Mouse (Mus musculus): ENCODE results near the gene Ccdc13.

GRCm38 (mm10) chr9:121881301-121881700 is 42.0 kb upstream of the Ccdc13 start:
- TF ChIP-seq CTCF (IDR thresholded peaks at IDR 0.05; ENCODE audit: control insufficient read depth, insufficient read depth, insufficient read length) = no peak
- TF ChIP-seq MAX (IDR thresholded peaks at IDR 0.05) = no peak
- TF ChIP-seq USF1 (IDR thresholded peaks at IDR 0.05; ENCODE audit: low read depth) = no peak
- no peak for TF ChIP-seq MYOG (IDR thresholded peaks at IDR 0.05; ENCODE audit: control insufficient read depth, extremely low read depth, insufficient read length)
- no peak for TF ChIP-seq CEBPB (IDR thresholded peaks at IDR 0.05; ENCODE audit: low read depth)
- no peak for TF ChIP-seq MYOD1 (IDR thresholded peaks at IDR 0.05; ENCODE audit: control insufficient read depth, insufficient read length, low read depth)
- TF ChIP-seq FOSL1 (IDR thresholded peaks at IDR 0.05; ENCODE audit: insufficient read depth, low read length, poor library complexity, severe bottlenecking) = no peak
